ENCODE assay signal across 9 mouse cellular contexts in the genomic region with DNA sequence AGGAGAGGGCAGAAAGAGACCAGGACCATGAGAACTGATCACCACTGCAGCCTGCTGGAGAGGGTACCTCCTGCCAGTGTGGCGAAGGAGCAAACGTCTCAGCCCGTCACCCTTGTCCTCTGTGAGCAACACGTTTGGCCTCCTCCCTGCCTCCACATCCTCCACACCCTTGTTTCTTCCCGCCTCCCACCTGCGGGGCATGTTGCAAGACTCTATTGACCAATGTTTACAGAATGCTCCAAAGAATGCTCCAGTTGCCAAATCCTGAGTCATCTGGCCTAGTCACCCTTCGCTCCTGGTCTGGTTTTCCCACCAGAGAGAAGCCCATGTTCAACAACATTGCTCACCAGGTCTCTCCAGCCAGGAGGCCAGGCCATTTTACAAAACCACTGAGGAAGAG. TPM values are rescaled to one million over a fixed set of nuclear protein-coding genes. Genes with fewer than 3 reads are reported as not detected.
A peak's percentile ranks its signal among the peaks of the same experiment; 100 is the strongest.
DNase-seq lines count a peak whose midpoint lies in the region; ATAC-seq and TF ChIP-seq lines count a peak whose summit lies in the region.
"Had no signal": no experiment of that assay in that cellular context is flagged by ENCODE, and none has a peak within 500 bp of the region (broad histone marks: within the 10 kb centered on the region; RNA-seq: fewer than 3 reads in every experiment).

No protein-coding gene starts in this region.

- no peaks in the 10 kb centered on the region for H3K9me3 ChIP-seq in heart, embryonic 12.5 days (replicated peaks)
- H3K9me3 ChIP-seq in intestine, embryonic 16.5 days (ENCODE audit: control insufficient read depth, low read length): no peaks in the 10 kb centered on the region
- H3K9me3 ChIP-seq in hindbrain, embryonic 11.5 days (ENCODE audit: control insufficient read depth, low read length): no peaks in the 10 kb centered on the region
- H3K9me3 ChIP-seq in forebrain, embryonic 12.5 days: no peaks in the 10 kb centered on the region

- H3K36me3 ChIP-seq in heart, embryonic 12.5 days: no peaks in the 10 kb centered on the region
- H3K36me3 ChIP-seq in intestine, embryonic 16.5 days (ENCODE audit: control insufficient read depth, insufficient read depth, low read length): no peaks in the 10 kb centered on the region
- no peaks in the 10 kb centered on the region for H3K36me3 ChIP-seq in hindbrain, embryonic 11.5 days (ENCODE audit: control insufficient read depth, insufficient read depth, low read length)
- H3K36me3 ChIP-seq in forebrain, embryonic 12.5 days (replicated peaks): no peaks in the 10 kb centered on the region

- in situ Hi-C loops in Patski (cut with MboI; ENCODE audit: low pct_unique_long_range_greater_than_20kb): loop anchor here (25.0 kb wide), 1 partner anchor 1563 kb away; no protein-coding TSS in a partner anchor

- no peaks in the 10 kb centered on the region for H3K27me3 ChIP-seq in heart, embryonic 12.5 days (replicated peaks)
- H3K27me3 ChIP-seq in Patski: no peaks in the 10 kb centered on the region
- no peaks in the 10 kb centered on the region for H3K27me3 ChIP-seq in intestine, embryonic 16.5 days (replicated peaks; ENCODE audit: control insufficient read depth, insufficient read depth, low read length)
- no peaks in the 10 kb centered on the region for H3K27me3 ChIP-seq in hindbrain, embryonic 11.5 days (ENCODE audit: control insufficient read depth, insufficient read depth, low read length)
- no peaks in the 10 kb centered on the region for H3K27me3 ChIP-seq in forebrain, embryonic 12.5 days

- DNase-seq in heart, adult 18-20 months: peak; percentile 75 to 88
- DNase-seq in Patski (ENCODE audit: low read depth, low spot score): no peak
- DNase-seq in neural tube, embryonic 10.5 days (ENCODE audit: extremely low spot score, low spot score): no peak
- no peak for DNase-seq in hindbrain, embryonic 11.5 days (ENCODE audit: low spot score)
- DNase-seq: thymus, postnatal 36 days had no signal

- H3K4me2 ChIP-seq in heart, embryonic 12.5 days: no peak overlapping the region
- no peak overlapping the region for H3K4me2 ChIP-seq in intestine, embryonic 16.5 days (ENCODE audit: low read depth, low read length)
- H3K4me2 ChIP-seq in hindbrain, embryonic 11.5 days (replicated peaks; ENCODE audit: low read depth, low read length): no peak overlapping the region
- no peak overlapping the region for H3K4me2 ChIP-seq in forebrain, embryonic 12.5 days

- H3K4me3 ChIP-seq in heart, embryonic 12.5 days: no peak overlapping the region
- no peak overlapping the region for H3K4me3 ChIP-seq in intestine, embryonic 16.5 days (ENCODE audit: low read length)
- H3K4me3 ChIP-seq in hindbrain, embryonic 11.5 days (ENCODE audit: low read depth, low read length): no peak overlapping the region
- H3K4me3 ChIP-seq in forebrain, embryonic 12.5 days (replicated peaks): no peak overlapping the region

- no peak overlapping the region for H3K9ac ChIP-seq in heart, embryonic 12.5 days
- H3K9ac ChIP-seq in intestine, embryonic 16.5 days (ENCODE audit: low read depth, low read length): no peak overlapping the region
- H3K9ac ChIP-seq in hindbrain, embryonic 11.5 days (ENCODE audit: low read depth, low read length): no peak overlapping the region
- no peak overlapping the region for H3K9ac ChIP-seq in forebrain, embryonic 12.5 days

- H3K27ac ChIP-seq in heart, embryonic 12.5 days (ENCODE audit: poor library complexity, severe bottlenecking): no peak overlapping the region
- H3K27ac ChIP-seq in intestine, embryonic 16.5 days (ENCODE audit: low read length): 0 out of 2 replicates have a peak overlapping the region, but pooled peaks have one; percentile 0
- H3K27ac ChIP-seq in hindbrain, embryonic 11.5 days (ENCODE audit: low read depth, low read length): no peak overlapping the region
- H3K27ac ChIP-seq in forebrain, embryonic 12.5 days: no peak overlapping the region

- CTCF ChIA-PET in Patski (lab: Charles Lee): interaction anchor here (1.3 kb wide), 2 partner anchors 12 to 19 kb away, joined by 3 read pairs; no protein-coding TSS in a partner anchor

- no peak for ATAC-seq in heart, embryonic 12.5 days (ENCODE audit: insufficient number of reproducible peaks, low FRiP score)
- peak; percentile 74 for ATAC-seq in Patski
- ATAC-seq in intestine, embryonic 16.5 days: peak; percentile 32; the same call in 1 of the 2 replicates
- peak; percentile 59 for ATAC-seq in megakaryocyte, adult 5-6 weeks (ENCODE audit: poor library complexity, severe bottlenecking)
- ATAC-seq in hindbrain, embryonic 11.5 days (ENCODE audit: low FRiP score): no peak
- ATAC-seq in forebrain, embryonic 12.5 days (ENCODE audit: low FRiP score): no peak

- POLR2A ChIA-PET in Patski (lab: Charles Lee): interaction anchor here (0.8 to 2.9 kb wide), 5 partner anchors 9 to 24 kb away, joined by 3 to 25 read pairs (median 4); partner anchors contain the start of gene Ier5

- 68% methylated on average over 7 of the region's 7 CpGs for whole genome bisulfite sequencing in heart, embryonic 12.5 days
- 65% methylated on average over 7 of the region's 7 CpGs for WGBS in intestine, embryonic 16.5 days
- WGBS in hindbrain, embryonic 11.5 days: 68% methylated on average over 7 of the region's 7 CpGs
- WGBS in forebrain, embryonic 12.5 days: 78% methylated on average over 7 of the region's 7 CpGs

- H3K4me1 ChIP-seq in heart, embryonic 12.5 days (replicated peaks): peaks cover 25% of the 10 kb centered on the region
- H3K4me1 ChIP-seq in intestine, embryonic 16.5 days (ENCODE audit: control insufficient read depth, insufficient read depth, low read length): peaks cover 19% of the 10 kb centered on the region
- peaks cover 4% of the 10 kb centered on the region; the same call in 1 of the 2 replicates for H3K4me1 ChIP-seq in hindbrain, embryonic 11.5 days (replicated peaks; ENCODE audit: control insufficient read depth, insufficient read depth, low read length)
- peaks cover 47% of the 10 kb centered on the region for H3K4me1 ChIP-seq in forebrain, embryonic 12.5 days

- no peak for TF ChIP-seq CTCF in Patski (IDR thresholded peaks at IDR 0.05)

RNA-seq across cellular contexts. Expression of gene Ier5, which starts 24.6 kb away (rescaled TPM):
- 10 to 100 TPM; 18.8 to 21.4 TPM for total RNA-seq in heart, adult 18-20 months (2021)
- 8.9 and 10.9 TPM in 2 replicates for polyA plus RNA-seq in heart, embryonic 12.5 days (2016; fragmentation: Nextera tagmentation; extraction: Ambion mirVana)
- polyA plus RNA-seq in Patski (2021): 43.2 TPM
- 2.0 and 2.6 TPM in 2 replicates for polyA plus RNA-seq in intestine, embryonic 16.5 days (2015; fragmentation: Nextera tagmentation; extraction: Ambion mirVana)
- 58.4 and 62.3 TPM in 2 replicates for total RNA-seq in megakaryocyte, adult 5-6 weeks (2015)
- 35.4 and 38.3 TPM in 2 replicates for total RNA-seq in megakaryocyte, adult 5-6 weeks (2017)
- polyA plus RNA-seq in hindbrain, embryonic 11.5 days (2014; fragmentation: Nextera tagmentation; extraction: Ambion mirVana): 12.7 and 17.1 TPM in 2 replicates
- polyA plus RNA-seq in forebrain, embryonic 12.5 days (2016; fragmentation: Nextera tagmentation; extraction: Ambion mirVana): 15.2 and 19.2 TPM in 2 replicates

Comparison
In these comparisons a context has a peak if more than half of its experiments do, and no peak if none do; other contexts are left out.
1. DNase-seq: peak in heart, adult 18-20 months (2 of 2); none in Patski (single experiment), neural tube, embryonic 10.5 days (single experiment) and hindbrain, embryonic 11.5 days (single experiment).
2. ATAC-seq: peak in Patski (single experiment), intestine, embryonic 16.5 days (single experiment) and megakaryocyte, adult 5-6 weeks (single experiment); none in heart, embryonic 12.5 days (single experiment), hindbrain, embryonic 11.5 days (single experiment) and forebrain, embryonic 12.5 days (single experiment).